Mouse (Mus musculus): ENCODE results near the gene BC025920.

The BC025920 gene

GRCm38 (mm10) chr10:81642648-81643448 is 36.8 kb downstream of the BC025920 start:
- DNase-seq = peak in 1 of 2 experiments; percentile 39

DNA sequence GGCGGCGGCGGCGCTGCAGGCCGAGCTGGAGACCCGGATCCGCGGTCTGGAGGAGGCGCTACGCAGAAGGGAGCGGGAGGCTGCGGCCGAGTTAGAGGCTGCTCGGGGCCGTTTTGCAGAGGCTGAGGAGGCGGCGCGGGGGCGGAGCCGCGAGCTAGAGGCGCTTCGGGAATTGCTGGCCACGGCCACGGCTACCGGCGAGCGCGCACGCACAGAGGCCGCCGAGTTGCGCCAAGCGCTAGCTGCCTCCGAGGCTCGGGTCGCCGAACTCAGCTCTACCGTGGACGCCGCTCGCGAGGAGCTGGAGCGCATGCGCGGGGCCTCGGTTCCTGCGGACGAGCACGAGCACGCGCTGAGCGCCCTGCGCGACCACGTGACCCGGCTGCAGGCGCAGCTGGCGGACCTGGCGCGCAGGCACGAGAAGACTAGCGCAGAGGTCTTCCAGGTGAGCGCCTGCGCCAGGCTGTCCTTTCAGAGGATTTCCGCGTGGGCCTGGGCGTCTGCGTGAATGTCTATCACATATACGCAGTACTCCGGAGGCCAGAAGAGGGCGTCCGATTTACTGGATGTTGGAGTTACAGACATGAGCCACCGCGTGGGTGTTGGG is 37.5 kb downstream of the BC025920 start:
- DNase-seq = peak; percentile 96 to 99

GRCm38 (mm10) chr10:81644162-81644561 is 38.1 kb downstream of the BC025920 start:
- DNase-seq = no peak

DNA sequence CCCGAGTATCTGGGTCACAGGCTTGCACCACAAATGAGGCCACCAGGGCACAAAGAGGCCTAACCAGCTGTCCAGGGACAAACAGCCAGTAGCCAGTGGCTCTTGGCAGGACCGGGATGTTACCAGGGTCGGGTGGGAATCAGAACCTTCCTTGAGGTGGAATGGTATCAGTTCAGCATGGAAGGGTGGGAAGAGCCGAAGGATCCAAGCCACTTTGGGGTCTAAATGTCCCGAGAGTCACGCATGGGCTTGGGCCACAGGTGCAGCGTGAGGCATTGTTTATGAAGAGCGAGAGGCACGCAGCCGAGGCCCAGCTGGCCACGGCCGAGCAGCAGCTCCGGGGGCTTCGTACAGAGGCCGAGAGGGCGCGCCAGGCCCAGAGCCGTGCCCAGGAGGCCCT is 38.6 kb downstream of the BC025920 start:
- peak in 1 of 2 experiments; percentile 30 for DNase-seq

DNA sequence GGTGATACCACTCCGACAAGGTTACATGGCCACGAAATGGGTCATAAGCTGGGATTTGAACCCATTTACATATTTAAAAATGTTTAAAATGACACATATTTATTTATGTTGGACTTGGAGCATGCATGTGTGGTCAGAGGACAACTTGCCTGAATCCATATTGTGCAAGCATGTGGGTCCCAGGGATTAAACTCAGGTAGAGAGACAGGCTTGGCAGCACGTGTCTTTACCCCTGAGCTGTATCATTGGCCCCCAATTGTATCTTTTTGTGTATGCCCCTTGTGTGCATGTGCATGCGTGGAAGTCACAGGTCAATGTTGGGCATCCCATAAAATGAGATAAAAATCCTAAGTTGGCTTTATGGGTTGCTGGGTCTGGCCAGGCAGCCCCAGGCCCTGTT is 39.3 kb downstream of the BC025920 start:
- peak in 1 of 2 experiments; percentile 5 for DNase-seq

DNA sequence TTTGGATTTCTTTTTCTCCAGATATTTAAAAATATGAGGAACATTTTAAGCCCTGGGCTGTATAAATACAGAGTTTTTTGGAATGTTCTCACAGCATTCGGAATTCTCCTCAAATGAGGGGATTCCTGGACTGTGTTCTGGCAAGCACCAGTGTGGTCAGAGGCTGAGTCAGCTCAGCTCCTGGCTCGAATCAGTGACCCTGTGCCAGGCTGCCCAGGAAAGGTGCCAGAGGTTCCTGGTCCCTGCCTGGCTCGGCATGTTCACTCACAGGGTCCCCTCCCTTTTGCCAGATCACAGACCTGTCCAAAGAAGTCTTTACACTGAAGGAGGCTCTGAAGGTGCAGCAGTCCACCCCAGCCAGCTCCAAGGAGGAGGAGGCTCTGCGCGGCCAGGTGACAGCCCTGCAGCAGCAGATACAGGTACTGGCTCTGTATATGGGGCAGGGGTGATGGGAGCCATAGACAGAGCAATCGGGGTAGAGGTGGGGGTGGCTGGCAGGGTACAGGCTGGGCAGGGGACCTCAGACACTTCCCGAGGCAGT is 40.0 kb downstream of the BC025920 start:
- DNase-seq = peak; percentile 42 to 65

DNA sequence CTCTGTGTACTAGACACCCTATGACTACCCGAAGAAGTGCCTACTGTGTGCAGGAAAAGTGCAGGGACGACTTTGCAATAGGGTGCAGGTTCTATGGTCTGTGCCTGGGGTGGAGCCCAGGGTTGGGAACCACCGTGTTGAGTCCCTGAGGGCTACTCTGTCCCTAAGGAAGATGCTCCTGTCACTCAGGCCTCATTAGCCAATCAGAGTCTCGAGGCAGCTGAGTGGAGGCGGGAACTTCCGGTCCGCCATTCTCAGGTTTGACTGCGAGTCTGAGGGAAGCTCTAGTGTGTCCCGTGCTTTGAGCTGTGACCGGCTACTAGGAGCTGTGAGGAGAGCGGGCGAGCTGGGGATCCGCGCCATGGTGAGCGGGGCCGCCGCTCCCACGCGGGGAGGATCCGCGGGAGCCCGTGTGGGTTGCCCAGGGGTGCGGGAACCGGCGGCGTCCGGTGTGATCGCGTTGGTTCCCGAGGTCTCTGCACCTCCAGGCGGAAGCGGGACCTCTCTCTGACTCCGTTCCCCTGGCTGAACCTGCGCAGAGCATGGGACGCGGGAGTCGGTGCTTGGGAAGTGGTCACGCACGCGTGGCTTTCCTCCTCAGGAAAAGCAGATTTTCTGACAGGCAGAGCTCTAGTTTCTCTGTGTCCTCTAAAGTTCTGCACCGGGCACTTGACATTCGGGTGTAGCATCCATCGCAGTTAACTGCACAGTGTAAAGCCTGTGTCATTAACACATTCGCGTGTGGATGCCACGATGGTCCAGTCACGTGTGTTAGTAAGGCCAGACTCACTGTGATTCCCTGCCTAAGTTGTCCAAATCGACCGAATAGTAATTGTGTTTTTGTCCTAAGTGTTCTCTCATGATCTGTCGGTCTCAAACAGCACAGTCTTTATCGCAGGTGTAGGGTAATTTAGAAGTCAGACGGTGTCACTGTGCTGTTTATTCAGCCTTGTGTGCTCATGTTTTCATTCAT is 43.0 kb downstream of the BC025920 start, which contains the start of gene Gm10778:
TSS of gene Gm10778 (plus strand) at position 257 of the 973 bp plus-strand sequence.
- DNase-seq = peak; percentile 90 to 94

GRCm38 (mm10) chr10:81655178-81655577 is 49.1 kb downstream of the BC025920 start:
- peak in 1 of 2 experiments; percentile 23 for DNase-seq

DNA sequence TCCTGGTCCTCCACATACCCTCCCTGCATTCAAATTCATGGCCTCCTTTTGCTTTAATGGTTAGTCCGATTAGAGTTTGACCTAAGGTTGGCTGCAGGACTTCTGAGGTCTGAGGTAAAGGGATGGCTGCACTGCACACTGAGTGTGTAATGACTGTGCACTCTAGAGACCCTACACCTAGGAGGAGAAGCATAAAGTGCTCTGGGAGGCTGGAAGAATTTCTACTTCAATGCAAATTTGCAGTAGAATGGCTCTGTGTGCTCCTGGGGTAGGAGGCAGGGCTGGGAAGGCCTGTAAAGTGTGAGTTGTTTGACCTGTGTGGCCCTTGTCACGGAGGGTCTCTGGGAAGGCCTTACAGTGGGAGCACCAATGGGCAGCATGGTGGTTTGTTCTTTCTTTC is 50.1 kb downstream of the BC025920 start:
- peak in 1 of 2 experiments; percentile 25 for DNase-seq
